Mouse (Mus musculus): ENCODE measurements around the gene Cdk2ap2.

DNA sequence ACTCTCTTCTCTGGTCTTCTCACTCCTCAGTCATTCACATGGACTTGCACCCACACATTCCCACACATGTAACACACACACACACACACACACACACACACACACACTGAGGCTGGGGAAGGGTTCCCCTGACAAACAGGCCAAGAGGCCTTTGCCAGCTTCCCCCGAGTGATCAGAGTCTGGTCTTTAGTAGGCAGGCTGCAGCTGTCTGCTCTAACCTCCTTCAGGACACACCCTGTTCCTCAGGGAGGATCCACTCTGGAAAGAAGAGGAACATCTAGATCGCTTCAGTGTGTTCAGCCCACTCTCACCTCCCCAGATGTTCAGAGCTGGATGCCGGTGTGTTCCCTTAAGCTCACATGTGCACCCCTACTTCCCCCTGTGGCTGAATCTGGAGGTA, 2.6 kb upstream of the Cdk2ap2 start:
- no peak for TF ChIP-seq HCFC1 (IDR thresholded peaks at IDR 0.05; ENCODE audit: borderline replicate concordance, insufficient read depth, low read length)
- TF ChIP-seq ZC3H11A (IDR thresholded peaks at IDR 0.05; ENCODE audit: borderline replicate concordance, low read depth, low read length), result no peak
- no peak for TF ChIP-seq CHD2 (IDR thresholded peaks at IDR 0.05; ENCODE audit: low read depth, low read length)

Data from ES-E14 (cell line).